Mouse (Mus musculus) layer of hippocampus, adult 6 months (tissue): ENCODE data around the gene Gm8765. TPM values are rescaled to one million over a fixed set of nuclear protein-coding genes. Genes with fewer than 3 reads are reported as not detected.

ENCODE experiments used
- long read RNA-seq, 2 experiments: library from polyadenylated mRNA; unstranded; transcript quantifications; one replicate each; pipeline ENCODE4 v2.0.0; 2019 to 2020
- microRNA-seq: library from miRNA; unstranded; fragments of <30 nt; microRNA quantifications from one replicate; pipeline ENCODE4 v1.2.0, GENCODE M21; 2020
- polyA plus RNA-seq: library from polyadenylated mRNA; unstranded; fragments of <200 nt; fragmentation: Nextera tagmentation; gene quantifications from 2 replicates; pipeline ENCODE4 v1.2.3, GENCODE M21; 2021

The Gm8765 gene
- polyA plus RNA-seq, result not detected in 2 replicates
- long read RNA-seq, experiment 1, result 0 reads
- long read RNA-seq, experiment 2, result 0 reads

GRCm38 (mm10) chr13:50698012-50698411 is at the start of gene Gm8765:
TSS of gene Gm8765 (plus strand) at chr13:50698312.

Small RNA genes lying within 50 kb of the gene (microRNA-seq; reads per million reads assigned to microRNA genes)
- gene Gm23952, result not detected

Other genes with a start within 250 kb of the Gm8765 start
- not detected in 2 replicates for gene Nutm2, start 231.0 kb upstream of the Gm8765 start, polyA plus RNA-seq
- not detected in 2 replicates for gene Gm904, start 55.1 kb upstream of the Gm8765 start, polyA plus RNA-seq